Mouse (Mus musculus): Measurements from ENCODE around the gene Upk3a.

Upk3a gene

DNA sequence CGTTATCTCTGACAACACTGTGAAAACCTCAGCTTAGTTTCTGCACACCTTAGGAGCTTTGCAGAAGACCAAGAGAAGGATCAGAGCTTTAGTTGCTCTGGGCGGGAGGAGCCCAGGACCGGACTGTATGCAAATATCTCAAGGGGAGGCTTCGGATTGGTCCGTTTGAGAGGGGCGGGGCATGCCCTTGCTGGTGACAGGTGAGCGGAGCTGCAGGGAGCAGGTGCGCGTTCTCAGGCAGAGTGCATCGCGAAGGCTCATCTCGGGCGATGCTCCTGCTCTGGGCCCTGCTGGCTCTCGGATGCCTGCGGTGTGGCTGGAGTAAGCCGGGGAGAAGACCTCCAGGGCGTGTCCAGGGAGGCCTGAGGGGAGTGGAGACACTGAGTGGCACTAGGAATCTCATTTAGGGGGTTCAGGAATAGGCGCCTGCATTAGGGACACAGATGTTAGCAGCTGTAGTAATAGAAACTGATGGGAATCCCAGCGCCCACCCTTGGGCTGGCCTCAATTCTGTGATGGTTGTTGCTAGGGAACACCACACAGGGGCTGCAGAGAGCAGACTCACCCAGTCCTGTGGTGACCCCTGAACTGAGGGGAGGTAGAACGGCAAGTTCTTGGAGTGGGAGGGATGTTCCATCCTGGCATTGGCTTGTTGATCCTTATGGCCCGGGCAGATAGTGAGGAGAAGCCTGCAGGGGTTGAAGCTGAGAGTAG, at the start of gene Upk3a:
Upk3a (plus strand) TSS at position 191 of the 714 bp plus-strand sequence.
- no peak for DNase-seq (ENCODE audit: low spot score in 2 of 2)

DNA sequence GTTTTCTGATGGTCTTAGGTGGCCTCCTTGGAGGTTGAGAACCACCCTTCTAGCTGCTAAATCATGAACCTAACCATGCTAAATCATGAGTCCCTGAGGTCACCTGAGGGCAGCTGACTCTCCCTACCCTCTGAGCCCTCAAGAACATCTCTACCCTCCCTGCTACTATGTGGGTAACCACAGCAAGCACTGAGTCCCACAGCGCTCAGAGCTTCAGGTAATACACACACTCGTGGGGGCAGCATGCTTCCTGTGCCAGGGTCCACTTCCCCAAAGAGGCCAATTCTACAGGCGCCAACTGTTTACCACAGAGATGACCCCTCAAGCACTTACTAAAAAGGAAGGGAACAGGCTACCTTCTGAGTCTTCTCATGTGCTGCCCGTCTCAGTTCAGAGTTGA, 48.4 kb upstream of the Upk3a start:
- DNase-seq (ENCODE audit: low spot score in 2 of 2), result no peak

- DNase-seq (ENCODE audit: low spot score in 2 of 2), result no peak
These were observed 43.9 kb upstream of the Upk3a start for GRCm38 (mm10) chr15:84972860-84973543.

- no peak for DNase-seq (ENCODE audit: low spot score in 2 of 2)
These were observed 43.4 kb upstream of the Upk3a start for GRCm38 (mm10) chr15:84973544-84973871.

DNA sequence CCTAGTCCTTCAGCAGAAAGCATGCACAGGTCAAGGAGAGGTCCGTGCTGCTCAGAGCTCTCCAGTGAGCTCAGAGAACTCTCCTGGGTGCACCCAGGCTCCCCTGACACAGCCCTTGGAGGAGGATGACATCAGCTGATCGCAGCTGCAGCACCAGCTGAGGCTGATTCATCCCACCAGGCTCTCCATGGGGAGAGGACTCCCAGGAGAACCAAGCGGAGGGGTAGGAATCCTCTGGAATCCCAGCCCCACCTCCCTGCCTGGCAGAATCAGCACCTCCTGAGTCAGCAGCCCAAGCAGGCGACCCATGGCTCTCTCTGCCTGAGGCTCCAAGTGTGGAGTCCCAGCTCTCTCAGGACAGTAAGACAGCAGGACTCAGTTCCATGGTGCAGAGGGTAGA, 41.2 kb upstream of the Upk3a start:
- peak in 1 of 2 experiments; percentile 23 for DNase-seq (ENCODE audit: low spot score in 2 of 2)

- peak; percentile 43 to 53 for DNase-seq (ENCODE audit: low spot score in 2 of 2)
These were observed 35.2 kb upstream of the Upk3a start for GRCm38 (mm10) chr15:84981609-84982313.

DNA sequence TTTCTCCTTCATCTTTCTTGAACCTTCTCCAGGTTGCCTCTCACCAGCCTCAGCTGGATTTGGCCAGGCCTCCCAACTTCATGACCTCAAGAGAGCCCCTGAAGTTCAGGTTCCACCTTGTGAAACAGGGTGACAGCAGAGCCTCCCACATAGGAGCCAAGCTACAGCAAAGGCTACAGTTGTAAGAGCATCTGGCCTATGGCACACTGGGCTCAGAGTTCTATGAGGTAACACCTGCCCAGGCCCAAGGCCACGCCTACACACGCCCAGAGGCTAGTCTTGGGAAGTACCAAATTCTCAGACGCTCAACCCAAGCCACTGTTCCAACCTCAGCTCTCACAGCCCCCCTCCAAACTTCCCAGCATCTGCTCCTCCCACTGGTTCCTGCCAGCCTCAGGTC, 34.1 kb upstream of the Upk3a start:
- no peak for DNase-seq (ENCODE audit: low spot score in 2 of 2)

GRCm38 (mm10) chr15:84983721-84984120, 33.2 kb upstream of the Upk3a start:
- DNase-seq (ENCODE audit: low spot score in 2 of 2), result no peak

GRCm38 (mm10) chr15:84985516-84986160, 31.3 kb upstream of the Upk3a start:
- no peak for DNase-seq (ENCODE audit: low spot score in 2 of 2)

DNA sequence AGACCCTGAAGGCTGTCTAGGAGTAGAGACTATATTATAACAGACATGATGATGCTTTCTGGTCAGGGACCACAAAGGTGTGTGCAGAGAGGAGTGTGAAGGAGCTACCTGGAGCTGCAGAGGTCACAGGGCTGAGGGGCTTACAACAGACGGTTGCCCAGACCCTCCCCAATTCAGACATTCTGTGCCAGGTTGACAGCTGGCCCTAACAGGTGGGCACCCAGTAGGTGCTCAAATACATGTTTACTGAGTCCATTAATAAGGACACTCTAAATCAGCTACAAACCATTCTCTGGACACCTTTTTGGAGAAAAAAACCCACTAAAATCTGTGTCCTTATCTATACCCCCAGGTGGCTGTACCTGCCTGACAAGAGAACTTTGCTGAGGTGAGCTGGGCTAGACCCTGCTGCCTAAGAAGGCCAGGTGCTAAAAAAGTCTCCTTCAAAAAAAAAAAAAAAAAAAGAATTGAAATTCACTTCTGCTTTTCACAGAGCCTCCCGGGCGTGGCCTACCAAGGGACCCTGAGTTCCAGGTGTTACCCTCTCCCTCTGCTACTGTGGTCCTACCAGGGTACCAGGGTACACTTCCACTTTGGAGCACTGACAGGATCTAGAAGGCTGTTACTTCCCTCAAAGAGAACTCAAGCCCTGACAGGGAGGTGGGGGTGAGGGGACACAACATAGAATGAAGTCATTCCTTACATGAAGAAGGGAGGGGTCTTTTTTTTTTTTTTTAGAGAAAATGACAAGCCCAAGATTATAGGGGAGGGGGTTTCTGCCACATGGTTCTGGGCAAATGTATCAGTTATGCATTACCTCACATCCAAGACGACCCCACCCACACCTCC, 30.5 kb upstream of the Upk3a start:
- DNase-seq (ENCODE audit: low spot score in 2 of 2), result no peak

GRCm38 (mm10) chr15:84987020-84987815, 29.7 kb upstream of the Upk3a start:
- peak; percentile 40 to 45 for DNase-seq (ENCODE audit: low spot score in 2 of 2)

DNA sequence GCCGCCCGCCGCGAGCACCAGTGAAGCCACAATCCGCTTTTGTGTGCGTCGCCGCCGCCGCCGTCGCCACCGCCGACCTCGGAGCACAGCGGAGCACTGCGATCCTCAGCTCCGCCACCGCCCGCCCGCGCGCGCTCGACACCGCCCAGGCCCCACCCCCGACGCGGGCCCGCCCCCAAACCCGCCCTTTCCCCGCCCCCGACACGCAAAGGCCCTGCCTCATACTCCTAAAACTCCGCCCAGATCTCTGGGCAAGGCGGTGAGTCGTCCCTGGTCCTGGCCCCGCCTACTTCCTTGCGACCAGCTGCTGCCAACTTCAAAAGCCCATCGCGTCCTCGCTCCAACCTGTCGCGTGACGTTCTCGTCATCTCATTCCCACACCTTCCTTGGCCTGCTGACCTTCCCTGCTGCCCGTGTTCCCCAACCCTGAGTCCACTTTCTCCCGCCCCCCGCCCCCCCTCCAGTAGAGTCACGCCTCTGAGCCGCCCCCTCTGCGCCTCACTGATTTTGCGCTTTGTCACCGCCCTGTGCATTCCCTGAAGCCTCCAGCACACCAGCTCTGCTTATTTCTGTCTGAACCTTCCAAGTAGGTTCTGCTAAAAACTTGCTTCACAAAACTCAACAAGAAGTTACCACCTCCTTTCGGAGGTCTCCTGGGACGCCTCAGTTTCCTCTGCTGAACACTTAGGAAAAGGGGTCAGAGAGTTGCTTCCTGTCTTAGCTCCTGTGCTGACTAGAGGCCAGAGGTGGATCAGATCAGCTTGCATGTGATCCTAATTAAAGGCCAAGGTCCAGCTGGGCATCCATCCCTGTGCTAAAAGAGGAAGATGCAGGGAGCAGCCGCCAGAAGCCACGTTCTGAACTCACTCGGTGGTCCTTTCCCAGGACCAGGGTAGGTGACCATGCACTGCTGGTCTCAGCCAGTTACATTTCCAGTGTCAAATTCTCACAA, 28.8 kb upstream of the Upk3a start, which contains the start of gene 5031439G07Rik:
5031439G07Rik (minus strand) TSS at position 678 of the 952 bp plus-strand sequence.
- peak; percentile 93 to 94 for DNase-seq (ENCODE audit: low spot score in 2 of 2)

- no peak for DNase-seq (ENCODE audit: low spot score in 2 of 2)
These were observed 27.8 kb upstream of the Upk3a start for GRCm38 (mm10) chr15:84989098-84989497.

DNA sequence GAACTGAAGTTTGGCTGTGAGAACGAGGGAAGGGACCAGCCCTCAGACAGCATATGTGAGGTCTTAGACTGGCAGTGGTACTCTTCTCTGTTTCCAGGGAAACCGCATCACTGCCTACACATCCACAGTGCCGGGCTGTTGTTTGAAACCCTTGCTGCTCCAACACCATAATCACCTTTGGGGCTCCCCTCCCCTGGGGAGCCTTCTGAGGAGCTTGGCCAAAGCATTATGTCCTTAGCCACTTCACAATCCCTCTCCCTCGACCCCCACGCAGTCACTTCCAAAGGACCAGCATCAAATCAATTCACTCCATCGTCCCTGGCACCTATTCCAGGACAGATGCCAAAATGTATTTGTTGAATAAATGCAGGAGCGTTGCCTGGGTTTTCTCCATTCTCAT, 27.2 kb upstream of the Upk3a start:
- no peak for DNase-seq (ENCODE audit: low spot score in 2 of 2)

GRCm38 (mm10) chr15:84994498-84994897, 22.4 kb upstream of the Upk3a start:
- peak; percentile 24 to 49 for DNase-seq (ENCODE audit: low spot score in 2 of 2)

DNA sequence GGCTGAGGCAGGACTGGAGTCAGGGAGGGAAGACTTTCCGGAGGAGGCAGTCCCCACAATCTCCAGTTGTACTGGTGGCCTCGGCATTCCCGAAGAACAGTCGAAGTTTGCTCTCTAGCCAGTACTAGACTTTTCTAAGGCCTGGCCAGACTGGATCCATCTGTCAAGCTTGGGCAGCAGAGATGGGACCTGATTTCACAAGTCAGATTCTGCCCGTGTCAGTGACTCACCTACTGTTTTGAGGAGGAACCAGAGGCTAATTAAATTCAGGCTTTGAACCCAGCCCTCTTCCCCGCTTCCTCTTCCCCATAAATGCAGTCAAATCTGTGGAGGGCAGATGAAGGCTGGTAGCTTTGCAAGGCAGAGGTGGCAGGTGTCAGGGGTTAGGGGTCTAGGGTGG, 21.9 kb upstream of the Upk3a start:
- no peak for DNase-seq (ENCODE audit: low spot score in 2 of 2)

DNA sequence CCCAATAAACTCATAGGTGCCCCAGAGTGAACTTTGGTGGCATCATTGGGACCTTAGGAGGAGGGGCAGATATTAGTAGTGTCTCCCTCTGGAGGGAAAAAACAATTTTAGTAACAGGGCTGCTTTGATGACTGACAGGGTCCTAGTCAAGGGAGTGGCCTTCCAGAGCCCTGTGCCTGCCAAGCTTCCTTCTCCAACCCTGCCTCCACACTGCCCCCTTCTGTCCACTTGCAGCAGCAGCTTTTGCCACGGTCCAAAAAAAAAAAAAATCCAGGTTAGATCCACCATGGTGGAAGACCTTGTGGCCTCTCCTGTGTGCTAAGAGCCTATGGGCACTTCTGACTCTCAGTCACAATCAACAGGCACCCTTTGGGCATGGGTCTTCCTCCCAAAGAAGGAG, 21.0 kb upstream of the Upk3a start:
- DNase-seq (ENCODE audit: low spot score in 2 of 2), result peak; percentile 54

DNA sequence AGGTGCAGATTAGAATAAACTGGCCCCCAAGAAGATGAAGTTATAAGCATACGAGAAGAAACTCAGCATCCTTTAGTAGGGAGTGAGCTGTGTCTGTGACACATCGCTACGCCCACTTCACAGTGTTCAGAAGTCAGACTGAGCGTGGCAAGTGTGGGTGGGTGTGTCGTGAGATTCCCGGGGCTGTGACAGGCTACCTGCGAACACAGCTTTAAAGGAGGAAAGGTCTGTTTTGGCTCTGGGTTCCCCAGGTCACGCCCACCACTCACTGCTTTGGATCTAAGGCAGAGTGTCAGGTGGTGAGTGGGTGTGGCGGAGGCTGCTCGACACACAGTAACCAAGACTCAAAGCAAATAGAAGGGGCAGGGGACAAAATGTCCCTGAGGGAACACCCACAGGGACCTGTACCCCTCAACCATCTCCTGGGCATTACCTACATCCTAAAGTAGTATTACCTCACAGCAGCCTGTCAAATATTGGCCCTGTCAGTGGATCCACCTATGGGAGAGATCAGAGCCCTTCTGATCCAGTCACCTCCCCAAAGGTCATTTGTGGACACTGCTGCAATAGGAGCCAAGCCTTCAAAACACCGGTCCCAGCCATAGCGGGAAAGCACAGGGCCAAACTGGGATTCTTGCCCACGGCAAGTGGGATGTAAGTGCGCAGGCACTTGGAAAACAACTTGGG, 19.0 kb upstream of the Upk3a start:
- DNase-seq (ENCODE audit: low spot score in 2 of 2), result no peak

GRCm38 (mm10) chr15:84999911-85000310, 17.0 kb upstream of the Upk3a start:
- DNase-seq (ENCODE audit: low spot score in 2 of 2), result no peak

Measured in heart, adult 9 months (tissue).